Mouse (Mus musculus): ENCODE results near the gene Igfbp2.

DNA sequence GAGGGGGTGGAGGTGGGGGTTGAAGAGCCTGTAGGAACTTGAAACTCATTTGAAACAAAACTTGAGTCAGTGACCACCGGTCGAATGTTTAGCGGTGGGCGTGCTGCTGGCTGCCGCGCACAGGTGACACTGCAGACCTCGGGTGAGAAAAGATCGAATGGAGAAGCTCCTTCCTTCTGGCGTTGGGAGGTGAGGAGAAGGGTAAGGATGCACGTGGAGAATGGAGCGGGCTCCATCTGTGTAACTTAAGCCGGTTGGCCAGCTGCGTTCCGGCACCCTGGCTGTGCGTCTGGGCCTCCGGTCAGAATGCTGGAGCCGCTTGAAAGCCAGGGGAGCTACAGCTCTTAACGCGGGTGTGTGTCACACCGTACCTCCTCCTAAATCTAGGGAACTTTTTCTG is 983 bp downstream of the Igfbp2 start:
- TF ChIP-seq CTCF (IDR thresholded peaks at IDR 0.05) (no peak), EP300 (IDR thresholded peaks at IDR 0.05) (no peak)

Data from lung, postnatal 0 days (tissue).